Mouse (Mus musculus) kidney, adult 2 months (tissue): ENCODE data around the gene Gpld1. TPM values are rescaled to one million over a fixed set of nuclear protein-coding genes. Genes with fewer than 3 reads are reported as not detected.

Experiments
- DNase-seq: peaks from one replicate; pipeline ENCODE4 v3.0.0; 2021
- H3K27ac ChIP-seq: fragments of 200-500 bp; 2 replicates; pipeline ENCODE4 v1.5.1; 2012; ENCODE audit warnings: low read depth, low read length, control low read depth, inconsistent platforms; ENCODE audit not compliant: insufficient read depth
- H3K27me3 ChIP-seq: fragments of 200-500 bp; replicated peaks from 2 replicates; pipeline ENCODE4 v1.6.1; 2012; ENCODE audit warnings: mild to moderate bottlenecking, moderate library complexity, low read length, inconsistent platforms; ENCODE audit not compliant: control insufficient read depth, insufficient read depth
- H3K36me3 ChIP-seq: fragments of 200-500 bp; 2 replicates; pipeline ENCODE4 v1.6.1; 2012; ENCODE audit warnings: mild to moderate bottlenecking, moderate library complexity, low read length, inconsistent platforms; ENCODE audit not compliant: control insufficient read depth, insufficient read depth
- H3K4me1 ChIP-seq: fragments of 200-500 bp; 2 replicates; pipeline ENCODE4 v1.6.1; 2011; ENCODE audit warnings: low read length; ENCODE audit not compliant: control insufficient read depth, insufficient read depth
- H3K4me3 ChIP-seq: fragments of 200-500 bp; 2 replicates; pipeline ENCODE4 v1.5.1; 2011; ENCODE audit warnings: mild to moderate bottlenecking, low read depth, low read length, control low read depth; ENCODE audit not compliant: insufficient read depth
- CTCF ChIP-seq: fragments of 200-500 bp; conservative IDR thresholded peaks from 2 replicates; pipeline ENCODE4 v1.5.1; 2011; ENCODE audit warnings: low read depth, mild to moderate bottlenecking, control low read depth, low read length, moderate library complexity, mixed read lengths; ENCODE audit not compliant: insufficient read depth, insufficient read length
- POLR2A ChIP-seq: fragments of 200-500 bp; IDR thresholded peaks from one replicate; pipeline ENCODE4 v1.6.1; 2011; ENCODE audit warnings: low read depth, low read length, control low read depth
- WGBS: fragments of 180-500 bp; shearing (Covaris S2); methylation state at CpG from one replicate; pipeline ENCODE4 v1.1.7; 2018; 5-methylcytosine and 5-hydroxymethylcytosine counted together
- polyA plus RNA-seq: library from polyadenylated mRNA; depleted of rRNA; stranded (reverse); fragments of >200 nt; gene quantifications from 2 replicates; pipeline ENCODE4 v1.2.3, GENCODE M21; 2012; rRNA removed

Gpld1 gene
- polyA plus RNA-seq, 1 experiment, result 1.3 TPM

DNA sequence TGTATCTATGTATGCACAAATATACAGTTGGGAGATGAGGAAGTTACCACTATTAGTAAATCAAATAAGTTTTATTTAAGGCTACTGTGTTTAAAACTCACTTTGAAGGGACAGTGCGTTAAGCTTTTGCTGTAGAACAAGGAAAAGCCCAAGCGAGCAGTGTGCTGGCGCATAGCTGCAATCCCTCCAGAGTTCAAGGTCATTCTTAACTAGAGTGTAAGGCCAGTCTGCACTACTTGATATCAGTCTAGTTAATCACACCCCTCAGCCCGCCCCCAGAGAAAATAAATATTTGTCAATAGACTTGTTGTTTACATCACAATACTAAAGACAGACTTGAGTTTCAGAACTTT, 77.6 kb downstream of the Gpld1 start:
- Histone ChIP-seq H3K27ac (peak overlapping the region; percentile 53), H3K36me3 (no peaks in the 10 kb centered on the region; the same call in 1 of the 2 replicates), H3K27me3 (no peaks in the 10 kb centered on the region), H3K4me3 (peak overlapping the region; percentile 71), H3K4me1 (peaks cover 14% of the 10 kb centered on the region)
- no peak for TF ChIP-seq CTCF
- TF ChIP-seq POLR2A, result no peak
- DNase-seq, result no peak
- 21% methylated on average over 4 of the region's 4 CpGs for WGBS

DNA sequence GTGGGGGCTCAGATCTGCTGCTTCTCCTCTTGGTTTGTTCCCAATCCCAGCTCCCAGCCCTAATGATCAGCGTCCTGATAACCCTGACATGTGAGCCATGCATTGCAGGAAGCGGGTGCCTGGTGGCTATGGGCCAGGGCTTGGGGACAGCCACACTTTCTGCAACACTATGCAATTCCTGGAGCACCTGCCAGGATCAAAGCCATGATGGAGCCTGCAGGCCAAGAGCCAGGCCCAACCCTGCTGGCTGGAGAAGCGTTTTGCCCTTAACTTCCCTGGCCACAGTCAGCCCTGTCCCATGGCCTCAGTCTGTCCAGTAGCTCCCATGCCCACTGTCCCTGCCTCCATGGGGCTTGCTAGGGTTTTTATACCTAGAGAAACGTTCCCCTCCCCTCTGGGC, 79.4 kb downstream of the Gpld1 start:
- WGBS, result 69% methylated on average over 4 of the region's 4 CpGs
- H3K27ac ChIP-seq, result no peak overlapping the region

DNA sequence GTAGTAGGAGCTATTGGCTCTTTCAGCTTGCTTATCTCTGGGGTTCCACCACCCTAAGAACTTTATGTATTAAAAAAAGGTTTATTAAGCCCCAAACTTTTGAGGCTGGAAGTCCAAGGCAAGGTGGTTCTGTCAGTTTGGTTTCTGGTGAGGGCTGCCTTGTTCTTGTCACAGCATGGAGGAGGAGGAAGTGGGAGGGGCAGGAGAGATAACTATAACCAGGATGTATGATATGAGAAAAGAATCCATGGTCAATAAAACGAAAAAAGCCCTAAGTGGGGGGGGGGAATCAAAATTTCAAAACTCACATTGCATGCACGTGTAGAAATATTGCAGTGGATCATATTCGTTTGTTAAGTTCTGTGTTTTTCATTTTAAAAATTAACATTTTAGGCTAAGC, 80.2 kb downstream of the Gpld1 start:
- Histone ChIP-seq H3K4me3 (no peak overlapping the region), H3K4me1 (peaks cover 14% of the 10 kb centered on the region), H3K27ac (no peak overlapping the region), H3K36me3 (no peaks in the 10 kb centered on the region; the same call in 1 of the 2 replicates), H3K27me3 (no peaks in the 10 kb centered on the region)
- no peak for DNase-seq
- 82% methylated on average over 3 of the region's 3 CpGs for WGBS
- no peak for TF ChIP-seq CTCF
- TF ChIP-seq POLR2A, result no peak

More for the DNA sequence above, 79.4 kb downstream of the Gpld1 start:
- Histone ChIP-seq H3K4me1 (peaks cover 14% of the 10 kb centered on the region), H3K36me3 (no peaks in the 10 kb centered on the region; the same call in 1 of the 2 replicates), H3K27me3 (no peaks in the 10 kb centered on the region), H3K4me3 (no peak overlapping the region)
- no peak for DNase-seq
- TF ChIP-seq POLR2A (no peak), CTCF (no peak)

DNA sequence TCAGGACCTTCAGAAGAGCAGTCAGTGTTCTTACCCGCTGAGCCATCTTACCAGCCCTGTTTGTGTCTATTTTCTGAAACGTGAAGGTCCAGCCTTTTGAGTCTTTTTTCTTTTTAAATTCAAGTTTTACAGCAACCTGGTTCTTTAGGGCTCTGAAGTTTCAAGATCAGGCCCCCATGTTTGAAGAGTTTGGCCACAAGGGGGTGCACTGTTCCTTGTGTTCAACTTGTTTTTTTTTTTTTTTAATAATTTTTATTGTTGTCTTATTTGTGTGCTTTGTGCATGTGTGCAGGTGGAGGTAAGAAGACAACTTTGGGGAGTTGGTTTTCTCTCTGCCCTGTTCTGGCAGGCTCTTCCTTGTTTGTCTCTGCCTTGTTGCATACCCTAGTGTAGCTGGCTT, 81.7 kb downstream of the Gpld1 start:
- TF ChIP-seq CTCF (peak; percentile 18; the same call in 1 of the 2 replicates), POLR2A (no peak)
- WGBS, result 24% methylated on average over 2 of the region's 2 CpGs
- Histone ChIP-seq H3K4me3 (no peak overlapping the region), H3K4me1 (0 out of 2 replicates have a peak, but pooled peaks cover 4% of the 10 kb centered on the region), H3K36me3 (no peaks in the 10 kb centered on the region), H3K27me3 (no peaks in the 10 kb centered on the region), H3K27ac (no peak overlapping the region)
- DNase-seq, result peak; percentile 46

DNA sequence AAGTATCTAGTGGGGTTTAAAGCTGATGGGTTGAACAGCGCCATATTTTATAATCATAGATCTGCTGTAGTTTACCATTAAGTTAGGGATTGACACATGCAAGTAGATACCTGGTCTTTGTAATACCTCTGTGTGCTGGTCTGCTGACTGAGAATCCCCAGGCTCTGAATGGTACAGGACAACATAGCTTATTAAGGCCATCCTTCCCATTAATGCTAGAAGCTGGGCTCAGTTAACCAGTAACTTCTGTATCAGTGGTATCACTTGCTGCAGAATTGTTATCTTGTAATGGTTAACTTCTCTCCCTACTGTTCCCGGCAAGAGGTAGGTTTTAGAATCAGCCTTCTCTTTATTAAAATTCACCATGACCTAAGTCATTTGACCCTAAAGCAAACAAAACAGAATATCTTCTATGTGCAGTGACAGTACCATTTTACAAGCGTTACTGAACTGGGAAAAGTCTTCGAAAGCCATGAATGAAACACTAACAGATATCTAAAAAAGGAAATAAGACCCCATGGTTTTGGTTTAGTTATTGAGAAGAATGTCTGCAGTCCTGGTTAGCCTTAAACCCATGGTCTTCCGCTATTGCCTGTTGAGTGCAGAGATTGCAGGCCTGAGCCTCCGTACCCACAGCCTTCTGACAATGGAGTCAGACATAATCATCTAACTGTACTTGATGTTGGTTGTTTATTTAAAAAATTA, 83.6 kb downstream of the Gpld1 start:
- Histone ChIP-seq H3K4me3 (no peak overlapping the region), H3K4me1 (0 out of 2 replicates have a peak, but pooled peaks cover 2% of the 10 kb centered on the region), H3K27ac (no peak overlapping the region), H3K36me3 (no peaks in the 10 kb centered on the region), H3K27me3 (no peaks in the 10 kb centered on the region)
- WGBS, result 62% methylated on average over 6 of the region's 6 CpGs
- no peak for TF ChIP-seq POLR2A
- TF ChIP-seq CTCF, result no peak
- no peak for DNase-seq

DNA sequence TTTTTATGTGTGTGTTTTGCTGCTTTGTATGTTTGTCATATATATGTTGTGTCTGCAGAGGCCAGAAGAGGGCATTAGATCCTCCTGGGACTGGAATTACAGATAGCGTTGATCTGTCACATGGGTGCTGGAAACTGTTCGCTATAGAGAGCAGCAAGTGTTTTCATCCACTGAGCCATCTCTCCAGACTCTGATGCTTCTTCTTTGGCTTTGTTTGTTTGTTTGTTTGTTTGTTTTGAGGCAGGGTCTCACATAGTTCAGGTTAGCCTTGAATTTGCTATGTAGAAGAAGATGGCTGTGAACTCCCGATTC, 84.1 kb downstream of the Gpld1 start:
- 0 out of 2 replicates have a peak, but pooled peaks cover 2% of the 10 kb centered on the region for H3K4me1 ChIP-seq
- no peak for TF ChIP-seq CTCF
- TF ChIP-seq POLR2A, result no peak
- 74% methylated on average over 3 of the region's 3 CpGs for WGBS
- H3K27me3 ChIP-seq, result no peaks in the 10 kb centered on the region
- H3K27ac ChIP-seq, result no peak overlapping the region
- H3K36me3 ChIP-seq, result no peaks in the 10 kb centered on the region
- DNase-seq, result no peak
- H3K4me3 ChIP-seq, result no peak overlapping the region

DNA sequence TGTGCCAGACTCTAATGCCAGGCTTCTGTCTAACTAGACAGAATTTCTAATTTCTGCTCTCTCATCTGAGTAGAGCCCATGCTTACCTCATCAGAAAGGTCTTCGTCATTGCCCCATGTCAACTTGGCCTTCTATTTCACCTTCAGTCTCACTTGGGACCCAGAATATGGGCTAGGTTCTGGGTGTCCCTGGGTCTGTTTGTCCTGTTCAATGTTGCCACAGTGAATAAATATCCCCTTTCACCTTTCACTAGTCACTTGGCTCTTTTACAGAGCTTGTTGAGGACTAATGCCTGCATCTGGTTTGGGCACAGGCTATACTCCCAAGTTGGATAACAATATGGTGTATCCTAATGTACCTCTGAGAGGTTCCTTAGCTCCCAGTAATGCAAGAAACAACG, 96.5 kb downstream of the Gpld1 start:
- H3K36me3 ChIP-seq, result no peaks in the 10 kb centered on the region
- TF ChIP-seq POLR2A (no peak), CTCF (no peak)
- DNase-seq, result no peak
- H3K27me3 ChIP-seq, result no peaks in the 10 kb centered on the region
- no peaks in the 10 kb centered on the region for H3K4me1 ChIP-seq
- no peak overlapping the region for H3K27ac ChIP-seq
- no peak overlapping the region for H3K4me3 ChIP-seq
- 78% methylated on average over 2 of the region's 2 CpGs for WGBS

Other genes with a start within 250 kb of the Gpld1 start
- not detected in 2 replicates for gene Armh2, start 201.9 kb upstream of the Gpld1 start, polyA plus RNA-seq
- 4.1 and 7.1 TPM in 2 replicates for gene Gmnn, start 181.2 kb upstream of the Gpld1 start, polyA plus RNA-seq
- 35.3 and 42.4 TPM in 2 replicates for gene BC005537, start 141.5 kb upstream of the Gpld1 start, polyA plus RNA-seq
- 259 and 286 TPM in 2 replicates for gene Acot13, start 111.6 kb upstream of the Gpld1 start, polyA plus RNA-seq
- 19.6 and 19.7 TPM in 2 replicates for gene Tdp2, start 111.5 kb upstream of the Gpld1 start, polyA plus RNA-seq
- gene D130043K22Rik, start 98.0 kb upstream of the Gpld1 start, polyA plus RNA-seq, result 0.57 and 0.67 TPM in 2 replicates
- 16.5 and 17.6 TPM in 2 replicates for gene Aldh5a1, start 5.5 kb upstream of the Gpld1 start, polyA plus RNA-seq
- gene Mrs2, start 77.2 kb downstream of the Gpld1 start, polyA plus RNA-seq, result 23.9 and 27.3 TPM in 2 replicates
- gene Dcdc2a, start 112.9 kb downstream of the Gpld1 start, polyA plus RNA-seq, result 1.4 and 1.6 TPM in 2 replicates